Mouse (Mus musculus): ENCODE data around the gene Eif4b.

- TF ChIP-seq E2F4 (IDR thresholded peaks at IDR 0.05; ENCODE audit: insufficient replicate concordance, low read depth, low read length) (no peak), ZNF384 (IDR thresholded peaks at IDR 0.05; ENCODE audit: low read depth, low read length) (no peak), USF1 (IDR thresholded peaks at IDR 0.05; ENCODE audit: low read depth, low read length) (no peak), NELFE (IDR thresholded peaks at IDR 0.05; ENCODE audit: low read depth, low read length) (no peak), NRF1 (IDR thresholded peaks at IDR 0.05; ENCODE audit: low read depth, low read length) (no peak), SIN3A (IDR thresholded peaks at IDR 0.05; ENCODE audit: low read length) (no peak), CTCF (conservative IDR thresholded peaks at IDR 0.05 in 1 of 2, IDR thresholded peaks at IDR 0.05 in 1 of 2; ENCODE audit: low read depth in 2 of 2, low read length in 2 of 2) (no peak), MYC (IDR thresholded peaks at IDR 0.05; ENCODE audit: low read depth, low read length) (no peak), BHLHE40 (IDR thresholded peaks at IDR 0.05; ENCODE audit: low read depth, low read length) (no peak), POLR2AphosphoS2 (IDR thresholded peaks at IDR 0.05; ENCODE audit: low read depth, low read length) (no peak), RCOR1 (conservative IDR thresholded peaks at IDR 0.05; ENCODE audit: low read depth, low read length) (no peak), EP300 (IDR thresholded peaks at IDR 0.05; ENCODE audit: low read length) (no peak), MAX (IDR thresholded peaks at IDR 0.05; ENCODE audit: low read length) (no peak)
Measured at GRCm38 (mm10) chr15:102040277-102040676, 33.3 kb upstream of the Eif4b start.
